Mouse (Mus musculus): ENCODE measurements around the gene Ppip5k2. TPM values are rescaled to one million over a fixed set of nuclear protein-coding genes. Genes with fewer than 3 reads are reported as not detected.
"Not testable (repeated sequence)": the region's sequence is repeated elsewhere in the genome, so short reads cannot be mapped to it uniquely, and the experiment has no call there.

The Ppip5k2 gene
- polyA plus RNA-seq, 1 experiment from 2014 or later: 51.2 TPM

DNA sequence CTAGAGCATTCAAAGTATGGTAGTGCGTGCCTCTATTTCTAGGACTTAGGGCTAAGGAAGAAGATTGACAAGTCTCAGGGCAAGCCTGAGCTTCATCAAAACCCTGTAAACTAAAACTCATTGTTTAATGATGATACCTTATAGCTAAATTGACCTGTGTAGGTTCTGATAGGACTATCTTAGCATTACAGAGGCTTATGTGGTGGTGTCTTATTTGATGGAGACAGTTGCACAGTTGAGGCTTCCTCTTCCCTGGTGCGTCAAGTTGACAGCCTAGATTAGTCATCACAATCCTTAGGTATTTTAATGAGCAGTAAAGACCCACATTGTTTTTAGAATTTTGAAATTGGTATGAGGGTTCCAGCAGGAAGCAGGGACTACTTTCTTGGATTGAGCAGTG is 3.8 kb upstream of the Ppip5k2 start:
- H3K27ac ChIP-seq (replicated peaks): no peak overlapping the region
- no peaks in the 10 kb centered on the region for H3K27me3 ChIP-seq (replicated peaks)
- H3K4me2 ChIP-seq: no peak overlapping the region
- H3K9me3 ChIP-seq (replicated peaks): no peaks in the 10 kb centered on the region
- peaks cover 6% of the 10 kb centered on the region for H3K36me3 ChIP-seq
- peaks cover 4% of the 10 kb centered on the region for H3K4me1 ChIP-seq
- WGBS: 96% methylated on average over 2 of the region's 2 CpGs
- no peak for ATAC-seq (ENCODE audit: low FRiP score)
- H3K9ac ChIP-seq (replicated peaks): no peak overlapping the region
- H3K4me3 ChIP-seq (replicated peaks): no peak overlapping the region

DNA sequence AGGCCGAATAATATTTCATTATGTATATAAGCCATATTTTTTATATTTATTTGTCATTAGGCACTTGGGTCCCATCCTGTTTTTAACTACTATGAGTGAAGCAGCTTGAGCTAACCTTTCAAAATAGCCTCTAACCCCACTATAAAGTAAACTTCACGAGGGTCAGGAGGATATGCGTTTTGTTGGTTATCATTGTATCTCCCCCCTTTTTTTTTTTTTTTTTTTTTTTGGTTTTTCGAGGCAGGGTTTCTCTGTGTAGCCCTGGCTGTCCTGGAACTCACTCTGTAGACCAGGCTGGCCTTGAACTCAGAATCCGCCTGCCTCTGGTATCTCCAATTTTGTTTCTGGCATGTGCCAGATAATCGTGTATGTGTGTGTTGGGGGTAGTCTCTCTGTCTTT is 3.2 kb upstream of the Ppip5k2 start:
- H3K27me3 ChIP-seq (replicated peaks): no peaks in the 10 kb centered on the region
- H3K4me3 ChIP-seq (replicated peaks): no peak overlapping the region
- H3K4me1 ChIP-seq: peaks cover 8% of the 10 kb centered on the region
- no peaks in the 10 kb centered on the region for H3K9me3 ChIP-seq (replicated peaks)
- H3K36me3 ChIP-seq: peaks cover 6% of the 10 kb centered on the region
- no peak for ATAC-seq (ENCODE audit: low FRiP score)
- H3K4me2 ChIP-seq: no peak overlapping the region
- no peak overlapping the region for H3K9ac ChIP-seq (replicated peaks)
- H3K27ac ChIP-seq (replicated peaks): no peak overlapping the region
- 93% methylated on average over 6 of the region's 6 CpGs for WGBS

DNA sequence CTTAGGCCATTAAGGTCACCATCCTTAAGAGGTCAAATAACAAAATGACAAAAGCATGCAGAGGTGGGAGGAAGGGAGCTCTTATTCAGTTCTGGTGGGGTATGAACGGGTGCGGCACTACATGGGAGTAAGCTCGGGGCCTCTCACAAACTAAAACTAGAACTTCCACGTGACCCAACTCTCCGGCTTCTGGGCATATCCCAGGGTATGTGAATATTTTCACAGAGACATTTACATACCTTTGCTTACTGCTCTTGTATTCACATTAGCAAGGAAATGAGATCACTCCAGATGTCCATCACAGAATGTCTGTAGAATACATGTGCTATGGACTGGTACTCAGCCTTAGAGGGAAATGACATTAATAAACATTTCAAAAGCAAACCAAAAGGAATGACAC is 1.5 kb upstream of the Ppip5k2 start:
- H3K4me2 ChIP-seq: no peak overlapping the region
- H3K9me3 ChIP-seq (replicated peaks): no peaks in the 10 kb centered on the region
- H3K4me3 ChIP-seq (replicated peaks): no peak overlapping the region
- no peak overlapping the region for H3K27ac ChIP-seq (replicated peaks)
- 97% methylated on average over 5 of the region's 5 CpGs for whole genome bisulfite sequencing
- no peak for ATAC-seq (ENCODE audit: low FRiP score)
- H3K4me1 ChIP-seq: peaks cover 22% of the 10 kb centered on the region
- H3K27me3 ChIP-seq (replicated peaks): no peaks in the 10 kb centered on the region
- H3K36me3 ChIP-seq: peaks cover 6% of the 10 kb centered on the region
- H3K9ac ChIP-seq (replicated peaks): no peak overlapping the region

DNA sequence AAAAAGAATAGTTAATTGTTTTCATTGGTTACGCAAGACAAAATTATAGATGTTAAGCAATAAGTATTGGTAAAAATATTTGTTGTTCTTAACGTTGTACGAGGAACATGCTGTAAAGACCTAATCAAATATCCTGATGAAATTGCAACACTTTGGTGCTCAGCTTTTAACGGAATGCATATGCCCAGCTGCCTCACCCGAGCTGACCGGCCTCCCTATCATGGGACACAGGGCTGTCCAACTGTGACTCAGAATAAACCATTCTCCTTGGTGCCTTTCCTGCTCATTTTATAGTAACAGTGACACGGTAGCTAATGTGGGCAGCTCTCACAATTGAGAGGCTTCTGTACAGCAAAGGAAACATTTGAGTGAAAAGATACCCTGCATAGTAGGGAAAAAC is 907 bp upstream of the Ppip5k2 start:
- 0 out of 2 replicates have a peak overlapping the region, but pooled peaks have one; percentile 12 for H3K4me3 ChIP-seq (replicated peaks)
- peaks cover 23% of the 10 kb centered on the region for H3K4me1 ChIP-seq
- H3K4me2 ChIP-seq: peak overlapping the region; percentile 67
- WGBS: 62% methylated on average over 7 of the region's 7 CpGs
- H3K27me3 ChIP-seq (replicated peaks): no peaks in the 10 kb centered on the region
- no peak for ATAC-seq (ENCODE audit: low FRiP score)
- H3K36me3 ChIP-seq: peaks cover 1% of the 10 kb centered on the region
- H3K27ac ChIP-seq (replicated peaks): no peak overlapping the region
- no peak overlapping the region for H3K9ac ChIP-seq (replicated peaks)
- H3K9me3 ChIP-seq (replicated peaks): no peaks in the 10 kb centered on the region

DNA sequence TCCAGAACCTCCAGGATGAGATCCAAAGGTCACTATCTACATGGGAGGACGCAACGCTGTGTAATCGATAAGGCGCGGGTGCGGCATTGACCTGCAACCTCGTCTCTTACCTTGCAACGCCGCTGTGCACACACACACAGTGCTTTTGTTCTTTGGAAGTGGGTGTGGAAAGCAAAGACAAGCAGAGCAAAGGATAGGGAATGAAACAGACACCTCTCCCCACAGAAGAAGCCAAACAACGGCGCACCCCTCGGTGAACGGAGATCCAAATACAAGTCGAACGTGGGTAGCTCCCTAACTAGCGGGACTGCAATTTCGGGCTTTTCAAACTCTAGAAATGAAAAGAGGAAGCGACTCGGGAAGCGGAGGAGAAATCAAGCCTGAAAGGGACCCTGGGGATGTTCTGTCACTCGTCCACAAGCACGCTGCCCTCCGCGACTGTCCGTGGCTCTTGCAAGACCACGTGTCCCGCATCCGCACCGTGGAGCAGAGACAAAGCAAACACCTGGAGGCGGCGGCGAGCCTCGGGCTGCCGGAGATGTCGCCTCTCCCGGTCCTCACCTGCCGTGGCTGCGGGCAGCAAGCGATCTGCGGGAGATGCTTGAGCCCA is 812 bp downstream of the Ppip5k2 start:
- peak overlapping the region; percentile 92 for H3K4me3 ChIP-seq (replicated peaks)
- H3K4me2 ChIP-seq: peak overlapping the region; percentile 67
- WGBS: under 1% methylated on average over 39 of the region's 40 CpGs
- H3K36me3 ChIP-seq: no peaks in the 10 kb centered on the region
- H3K27me3 ChIP-seq (replicated peaks): no peaks in the 10 kb centered on the region
- H3K27ac ChIP-seq (replicated peaks): peak overlapping the region; percentile 92
- peak overlapping the region; percentile 83 for H3K9ac ChIP-seq (replicated peaks)
- peaks cover 31% of the 10 kb centered on the region for H3K4me1 ChIP-seq
- peak; percentile 83 for ATAC-seq (ENCODE audit: low FRiP score)
- H3K9me3 ChIP-seq (replicated peaks): no peaks in the 10 kb centered on the region

DNA sequence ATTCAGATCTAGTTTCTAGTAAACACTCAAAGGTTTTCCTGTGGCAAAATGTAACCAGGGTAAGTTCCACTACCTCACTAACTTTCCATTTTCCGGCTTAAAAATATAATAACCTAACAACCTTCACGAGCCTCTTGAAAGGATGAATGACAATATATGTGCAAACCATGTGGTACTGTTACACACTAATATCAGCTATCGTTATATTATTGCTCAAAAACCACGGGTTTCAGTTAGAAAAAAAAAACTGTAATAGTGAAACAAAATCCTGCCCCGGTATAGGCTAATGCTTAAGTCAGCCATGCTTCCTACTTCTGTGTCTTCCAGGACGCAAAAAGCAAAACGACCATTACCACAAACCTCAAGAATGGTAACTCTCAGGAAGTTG is 1.3 kb downstream of the Ppip5k2 start:
- no peak for ATAC-seq (ENCODE audit: low FRiP score)
- H3K27me3 ChIP-seq (replicated peaks): no peaks in the 10 kb centered on the region
- H3K36me3 ChIP-seq: no peaks in the 10 kb centered on the region
- peak overlapping the region; percentile 67 for H3K4me2 ChIP-seq
- peak overlapping the region; percentile 92 for H3K27ac ChIP-seq (replicated peaks)
- H3K9ac ChIP-seq (replicated peaks): peak overlapping the region; percentile 83
- H3K4me1 ChIP-seq: peaks cover 31% of the 10 kb centered on the region
- H3K9me3 ChIP-seq (replicated peaks): no peaks in the 10 kb centered on the region
- 13% methylated on average over 7 of the region's 7 CpGs for WGBS
- H3K4me3 ChIP-seq (replicated peaks): peak overlapping the region; percentile 92

DNA sequence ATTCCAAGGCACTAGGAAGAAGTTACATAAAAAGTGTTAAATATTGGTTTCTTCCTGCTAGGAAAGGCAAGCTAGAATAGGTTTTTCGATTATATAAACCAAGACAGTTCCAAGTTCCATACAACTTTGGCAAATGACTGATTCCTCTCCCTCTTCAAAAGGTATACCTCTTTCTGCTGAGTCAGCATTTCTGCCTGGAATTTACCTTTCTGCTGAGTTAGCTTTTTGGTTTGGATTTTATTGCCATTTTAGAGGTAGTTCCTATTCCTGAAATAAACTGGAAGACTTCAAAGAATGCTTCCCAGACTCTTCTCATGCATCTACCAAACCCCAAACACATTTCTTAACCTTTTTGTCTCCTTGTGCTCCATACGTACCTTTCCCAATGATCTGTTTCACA is 2.1 kb downstream of the Ppip5k2 start:
- no peak overlapping the region for H3K27ac ChIP-seq (replicated peaks)
- peak overlapping the region; percentile 27; the same call in 1 of the 2 replicates for H3K9ac ChIP-seq (replicated peaks)
- H3K4me2 ChIP-seq: peak overlapping the region; percentile 67
- 73% methylated on average over 2 of the region's 2 CpGs for WGBS
- H3K36me3 ChIP-seq: no peaks in the 10 kb centered on the region
- H3K27me3 ChIP-seq (replicated peaks): no peaks in the 10 kb centered on the region
- H3K9me3 ChIP-seq (replicated peaks): no peaks in the 10 kb centered on the region
- no peak for ATAC-seq (ENCODE audit: low FRiP score)
- H3K4me3 ChIP-seq (replicated peaks): peak overlapping the region; percentile 92
- H3K4me1 ChIP-seq: peaks cover 31% of the 10 kb centered on the region

DNA sequence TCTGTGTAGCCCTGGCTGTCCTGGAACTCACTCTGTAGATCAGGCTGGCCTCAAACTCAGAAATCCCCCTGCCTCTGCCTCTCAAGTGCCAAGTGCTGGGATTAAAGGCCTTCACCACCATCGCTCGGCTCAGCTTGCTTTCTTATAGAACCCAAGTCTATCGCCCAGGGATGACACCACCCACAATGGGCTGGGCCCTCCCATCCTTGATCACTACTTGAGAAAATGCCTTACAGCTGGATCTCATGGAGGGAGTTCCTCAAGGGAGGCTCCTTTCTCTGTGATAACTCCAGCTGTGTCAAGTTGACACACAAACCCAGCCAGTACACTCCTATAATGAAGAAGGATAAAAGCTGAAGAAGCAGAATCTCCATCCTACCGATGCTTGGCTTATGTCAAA is 4.5 kb downstream of the Ppip5k2 start:
- not testable (repeated sequence) for H3K27ac ChIP-seq (replicated peaks); H3K9ac ChIP-seq (replicated peaks); H3K27me3 ChIP-seq (replicated peaks); H3K36me3 ChIP-seq; H3K9me3 ChIP-seq (replicated peaks); H3K4me3 ChIP-seq (replicated peaks); ATAC-seq (ENCODE audit: low FRiP score)
- 0 out of 2 replicates have a peak overlapping the region, but pooled peaks have one; percentile 5 for H3K4me2 ChIP-seq
- WGBS: 82% methylated on average over 4 of the region's 4 CpGs
- peaks cover 27% of the 10 kb centered on the region for H3K4me1 ChIP-seq

DNA sequence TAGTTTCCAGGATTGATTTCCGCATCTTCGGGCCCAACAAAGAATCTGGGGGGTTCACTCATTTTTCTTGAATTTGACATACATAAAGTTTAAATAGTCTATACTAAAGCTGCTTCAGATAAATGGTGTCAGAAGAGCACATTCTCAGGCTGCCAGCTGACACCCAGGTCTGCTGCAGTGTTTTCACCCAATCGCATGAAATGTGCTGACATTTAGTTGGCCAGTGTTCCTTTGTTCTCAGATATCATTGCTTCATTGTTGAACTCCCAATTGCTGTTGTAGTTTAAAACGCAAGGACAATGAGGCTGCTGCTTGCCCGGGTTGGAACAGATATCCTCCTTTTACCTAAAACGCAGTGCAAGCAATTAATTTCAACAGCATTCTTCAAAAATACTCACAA is 8.7 kb downstream of the Ppip5k2 start:
- Histone ChIP-seq H3K9ac (replicated peaks) (no peak overlapping the region), H3K4me2 (no peak overlapping the region), H3K27me3 (replicated peaks) (no peaks in the 10 kb centered on the region), H3K9me3 (replicated peaks) (no peaks in the 10 kb centered on the region), H3K4me3 (replicated peaks) (no peak overlapping the region), H3K36me3 (peaks cover 6% of the 10 kb centered on the region; the same call in 1 of the 2 replicates), H3K4me1 (peaks cover 11% of the 10 kb centered on the region), H3K27ac (replicated peaks) (no peak overlapping the region)
- ATAC-seq (ENCODE audit: low FRiP score): no peak
- 62% methylated on average over 6 of the region's 6 CpGs for WGBS

DNA sequence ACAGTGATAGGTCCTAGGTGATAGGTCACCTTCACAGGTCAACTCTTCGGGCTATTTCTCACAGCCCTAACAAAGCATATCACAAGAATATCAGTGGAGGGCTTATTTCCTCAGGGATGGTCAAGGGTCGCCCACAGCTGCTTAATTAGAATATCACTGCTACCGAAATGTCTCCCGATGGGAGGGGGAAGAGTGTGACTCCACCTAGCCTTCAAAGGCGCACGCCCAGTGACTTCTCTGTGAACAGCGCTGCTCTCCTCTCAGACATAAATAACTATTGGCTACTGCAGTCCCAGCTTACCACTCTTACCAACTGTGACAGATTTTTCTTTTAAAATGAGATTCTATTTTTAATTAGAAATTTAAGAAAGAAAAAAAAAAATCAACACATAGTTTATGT is 9.6 kb downstream of the Ppip5k2 start:
- no peak overlapping the region for H3K4me2 ChIP-seq
- H3K27ac ChIP-seq (replicated peaks): no peak overlapping the region
- peaks cover 8% of the 10 kb centered on the region for H3K36me3 ChIP-seq
- peaks cover 11% of the 10 kb centered on the region for H3K4me1 ChIP-seq
- WGBS: 82% methylated on average over 7 of the region's 7 CpGs
- H3K4me3 ChIP-seq (replicated peaks): no peak overlapping the region
- no peak overlapping the region for H3K9ac ChIP-seq (replicated peaks)
- no peaks in the 10 kb centered on the region for H3K27me3 ChIP-seq (replicated peaks)
- no peaks in the 10 kb centered on the region for H3K9me3 ChIP-seq (replicated peaks)
- no peak for ATAC-seq (ENCODE audit: low FRiP score)

DNA sequence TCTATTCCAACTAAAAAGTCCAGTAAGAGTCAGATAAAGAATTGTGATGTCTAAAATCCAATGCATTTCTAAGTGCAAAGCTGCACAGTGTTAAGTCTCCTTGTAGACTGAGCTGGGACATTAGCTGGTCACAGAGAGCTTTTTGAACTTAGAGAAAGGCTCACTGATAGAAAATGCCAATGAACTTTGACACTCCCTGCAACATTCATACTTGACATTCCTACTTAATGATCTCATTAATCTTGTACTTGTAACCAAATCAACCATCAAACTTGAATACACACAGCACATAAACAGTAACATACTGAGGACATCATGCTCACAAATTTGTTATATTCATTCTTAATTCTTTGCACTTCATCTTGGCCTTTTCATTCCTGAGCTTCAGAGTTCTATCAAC is 10.4 kb downstream of the Ppip5k2 start:
- Histone ChIP-seq H3K36me3 (peaks cover 15% of the 10 kb centered on the region), H3K27me3 (replicated peaks) (no peaks in the 10 kb centered on the region), H3K9ac (replicated peaks) (no peak overlapping the region), H3K27ac (replicated peaks) (no peak overlapping the region), H3K9me3 (replicated peaks) (no peaks in the 10 kb centered on the region), H3K4me2 (no peak overlapping the region), H3K4me1 (peaks cover 5% of the 10 kb centered on the region; the same call in 1 of the 2 replicates), H3K4me3 (replicated peaks) (no peak overlapping the region)
- ATAC-seq (ENCODE audit: low FRiP score): no peak

DNA sequence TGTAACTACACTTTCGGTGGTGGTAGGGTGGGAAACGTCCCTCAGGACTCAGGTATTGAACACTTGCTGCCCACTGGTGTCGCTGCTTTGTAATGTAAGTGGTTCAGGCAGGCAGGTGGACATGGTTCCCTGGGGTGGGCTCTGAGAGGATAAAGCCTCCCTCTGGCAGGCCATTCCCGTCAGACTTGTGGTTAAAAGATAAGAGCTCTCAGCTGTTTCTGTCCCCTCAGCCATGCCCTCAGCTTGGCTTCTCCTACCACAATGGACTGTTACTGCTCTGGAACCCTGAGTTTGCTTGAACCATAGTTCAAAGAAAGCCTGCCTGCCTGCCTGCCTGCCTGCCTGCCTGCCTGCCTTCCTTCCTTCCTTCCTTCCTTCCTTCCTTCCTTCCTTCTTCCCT is 15.8 kb downstream of the Ppip5k2 start:
- H3K27ac ChIP-seq (replicated peaks): no peak overlapping the region
- H3K4me1 ChIP-seq: no peaks in the 10 kb centered on the region
- WGBS: 84% methylated on average over 4 of the region's 4 CpGs
- no peaks in the 10 kb centered on the region for H3K9me3 ChIP-seq (replicated peaks)
- no peak overlapping the region for H3K4me3 ChIP-seq (replicated peaks)
- H3K36me3 ChIP-seq: peaks cover 34% of the 10 kb centered on the region
- H3K27me3 ChIP-seq (replicated peaks): no peaks in the 10 kb centered on the region
- H3K4me2 ChIP-seq: no peak overlapping the region
- ATAC-seq (ENCODE audit: low FRiP score): no peak
- no peak overlapping the region for H3K9ac ChIP-seq (replicated peaks)

Measured in neural tube, embryonic 15.5 days (tissue).